In genomic region chrX:85093354-85093753, GRCm38 (mm10) we compare ENCODE assay signal across 34 mouse cellular contexts.
"Had no signal": no experiment of that assay in that cellular context is flagged by ENCODE, and none has a peak within 500 bp of the region (broad histone marks: within the 10 kb centered on the region; RNA-seq: fewer than 3 reads in every experiment).

No protein-coding gene starts in this region.

- H3K27ac ChIP-seq: heart, embryonic 13.5 days; heart, embryonic 15.5 days; hindbrain, embryonic 10.5 days; hindbrain, embryonic 12.5 days; hindbrain, embryonic 13.5 days; hindbrain, embryonic 14.5 days; hindbrain, embryonic 15.5 days; hindbrain, postnatal 0 days; intestine, embryonic 15.5 days; kidney, embryonic 15.5 days; kidney, postnatal 0 days; layer of hippocampus, adult 2 months; left cerebral cortex, adult 2 months had no signal

- DNase-seq: heart, postnatal 10 days; heart, postnatal 14 days; heart, postnatal 36 days; heart, postnatal 4 days; kidney, adult 11 months; kidney, adult 18-20 months; kidney, adult 2 months; kidney, adult 8-10 months; kidney, adult 9 months; kidney, postnatal 10 days; kidney, postnatal 14 days; kidney, postnatal 25 days; kidney, postnatal 36 days; kidney, postnatal 4 days; layer of hippocampus, adult 9-11 months; layer of hippocampus, postnatal 36 days had no signal

- H3K9me3 ChIP-seq: heart, embryonic 12.5 days; heart, embryonic 13.5 days; heart, embryonic 15.5 days; hindbrain, embryonic 10.5 days; hindbrain, embryonic 12.5 days; hindbrain, embryonic 13.5 days; hindbrain, embryonic 15.5 days; intestine, embryonic 15.5 days; kidney, embryonic 15.5 days had no signal

- H3K27me3 ChIP-seq: heart, embryonic 12.5 days; heart, embryonic 13.5 days; heart, embryonic 15.5 days; hindbrain, embryonic 12.5 days; hindbrain, embryonic 13.5 days; hindbrain, embryonic 15.5 days; intestine, embryonic 15.5 days; kidney, embryonic 15.5 days had no signal

- H3K4me1 ChIP-seq: heart, embryonic 12.5 days; heart, embryonic 13.5 days; heart, embryonic 15.5 days; hindbrain, embryonic 10.5 days; hindbrain, embryonic 12.5 days; hindbrain, embryonic 13.5 days; hindbrain, embryonic 15.5 days; intestine, embryonic 15.5 days; kidney, embryonic 15.5 days had no signal

- ATAC-seq: hindbrain, embryonic 16.5 days; hindbrain, postnatal 0 days; inflammation-experienced regulatory T-cells, adult 6 months; intestine, embryonic 15.5 days; intestine, embryonic 16.5 days; intestine, postnatal 0 days had no signal

- H3K9ac ChIP-seq: heart, embryonic 12.5 days; heart, embryonic 13.5 days; heart, embryonic 15.5 days; hindbrain, embryonic 12.5 days; hindbrain, embryonic 13.5 days; hindbrain, embryonic 14.5 days; hindbrain, embryonic 15.5 days; intestine, embryonic 15.5 days; kidney, embryonic 15.5 days had no signal

- H3K36me3 ChIP-seq: heart, embryonic 12.5 days; heart, embryonic 13.5 days; heart, embryonic 15.5 days; hindbrain, embryonic 10.5 days; hindbrain, embryonic 12.5 days; hindbrain, embryonic 13.5 days; hindbrain, embryonic 15.5 days; intestine, embryonic 15.5 days; kidney, embryonic 15.5 days had no signal

- H3K4me3 ChIP-seq: heart, embryonic 12.5 days; heart, embryonic 13.5 days; heart, embryonic 15.5 days; hindbrain, embryonic 10.5 days; hindbrain, embryonic 12.5 days; hindbrain, embryonic 13.5 days; hindbrain, embryonic 15.5 days; intestine, embryonic 15.5 days; kidney, embryonic 15.5 days; layer of hippocampus, adult 2 months; left cerebral cortex, adult 2 months had no signal
